Mouse (Mus musculus): ENCODE data around the gene Diablo. TPM values are rescaled to one million over a fixed set of nuclear protein-coding genes. Genes with fewer than 3 reads are reported as not detected.

The Diablo gene
- polyA plus RNA-seq, 1 experiment, result 64.2 TPM

DNA sequence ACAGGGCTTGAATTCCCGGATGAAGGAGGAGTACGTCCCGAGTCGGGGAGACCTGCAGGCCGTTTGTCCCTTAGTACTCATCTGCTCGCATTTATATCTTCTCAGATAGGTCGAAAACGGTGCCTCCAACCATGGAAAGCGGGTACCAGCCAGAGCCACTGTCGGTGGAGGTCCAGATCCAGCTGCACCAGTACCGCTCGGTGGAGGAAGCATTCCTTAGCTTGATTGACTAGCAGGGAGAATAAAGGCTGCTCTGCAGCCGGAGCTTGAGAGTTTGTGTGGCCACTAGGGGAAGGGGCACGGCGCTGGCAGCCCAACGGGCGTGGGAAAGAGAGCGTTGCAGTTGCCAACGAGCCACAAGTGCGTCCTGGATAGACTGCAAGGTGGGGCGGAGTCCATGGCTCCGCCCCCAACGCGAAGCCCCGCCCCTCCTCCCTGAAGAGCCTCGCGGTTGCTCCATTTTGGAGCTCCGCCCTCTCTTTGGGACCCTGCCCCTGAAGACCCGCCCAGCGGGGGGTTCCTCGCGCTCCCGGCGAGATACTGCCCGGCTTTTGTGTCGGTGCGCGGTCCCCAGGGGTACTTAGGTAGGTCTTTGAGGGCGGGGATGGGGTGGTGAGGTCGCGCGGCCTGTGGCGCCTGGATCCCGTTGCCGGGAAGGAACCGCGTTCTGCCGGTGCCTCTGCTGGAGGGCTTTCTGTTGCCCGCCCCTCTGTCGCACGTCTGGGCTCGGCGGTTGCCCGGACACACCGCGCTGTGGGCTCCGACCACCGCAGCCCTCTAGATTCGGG lies 15.8 kb downstream of the Diablo start:
- under 1% methylated on average over 59 of the region's 59 CpGs for WGBS
- H3K27me3 ChIP-seq (replicated peaks; ENCODE audit: control insufficient read depth, insufficient read depth, low read length), result no peaks in the 10 kb centered on the region
- DNase-seq, result peak; percentile 82

DNA sequence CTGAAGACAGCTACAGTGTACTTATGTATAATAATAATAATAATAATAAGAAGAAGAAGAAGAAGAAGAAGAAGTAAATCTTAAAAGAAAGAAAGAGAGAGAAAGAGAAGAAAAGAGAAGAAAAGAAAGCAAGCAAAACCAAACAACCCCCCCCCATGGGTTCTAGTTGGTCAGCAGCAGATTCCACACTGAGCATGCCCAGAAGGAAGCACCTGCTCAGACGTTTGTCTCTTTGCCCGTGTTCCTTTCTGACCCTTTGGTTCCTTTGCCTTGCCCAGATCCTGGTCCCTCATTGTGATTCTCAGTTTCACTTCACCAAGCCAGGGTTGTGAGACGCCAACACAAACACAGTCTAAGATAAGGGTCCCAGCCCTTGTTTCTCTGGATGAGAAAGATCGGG lies 22.0 kb downstream of the Diablo start:
- DNase-seq, result no peak
- Histone ChIP-seq H3K4me1 (ENCODE audit: control insufficient read depth, insufficient read depth, low read length) (no peaks in the 10 kb centered on the region), H3K27me3 (replicated peaks; ENCODE audit: control insufficient read depth, insufficient read depth, low read length) (no peaks in the 10 kb centered on the region), H3K27ac (ENCODE audit: insufficient read depth, low read depth, low read length) (no peak overlapping the region), H3K4me3 (ENCODE audit: insufficient read depth, low read depth, low read length) (no peak overlapping the region), H3K36me3 (ENCODE audit: control insufficient read depth, insufficient read depth, low read length) (no peaks in the 10 kb centered on the region)
- WGBS, result 63% methylated on average over 4 of the region's 4 CpGs
- TF ChIP-seq CTCF (conservative IDR thresholded peaks at IDR 0.05; ENCODE audit: insufficient read depth, insufficient read length, low read depth, low read length) (no peak), POLR2A (IDR thresholded peaks at IDR 0.05; ENCODE audit: low read depth, low read length) (no peak)

More for the DNA sequence above, 15.8 kb downstream of the Diablo start:
- Histone ChIP-seq H3K4me1 (ENCODE audit: control insufficient read depth, insufficient read depth, low read length) (no peaks in the 10 kb centered on the region; the same call in 1 of the 2 replicates), H3K36me3 (ENCODE audit: control insufficient read depth, insufficient read depth, low read length) (no peaks in the 10 kb centered on the region), H3K27ac (ENCODE audit: insufficient read depth, low read depth, low read length) (no peak overlapping the region), H3K4me3 (ENCODE audit: insufficient read depth, low read depth, low read length) (peak overlapping the region; percentile 47)
- no peak for TF ChIP-seq CTCF (conservative IDR thresholded peaks at IDR 0.05; ENCODE audit: insufficient read depth, insufficient read length, low read depth, low read length)
- TF ChIP-seq POLR2A (IDR thresholded peaks at IDR 0.05; ENCODE audit: low read depth, low read length), result no peak

DNA sequence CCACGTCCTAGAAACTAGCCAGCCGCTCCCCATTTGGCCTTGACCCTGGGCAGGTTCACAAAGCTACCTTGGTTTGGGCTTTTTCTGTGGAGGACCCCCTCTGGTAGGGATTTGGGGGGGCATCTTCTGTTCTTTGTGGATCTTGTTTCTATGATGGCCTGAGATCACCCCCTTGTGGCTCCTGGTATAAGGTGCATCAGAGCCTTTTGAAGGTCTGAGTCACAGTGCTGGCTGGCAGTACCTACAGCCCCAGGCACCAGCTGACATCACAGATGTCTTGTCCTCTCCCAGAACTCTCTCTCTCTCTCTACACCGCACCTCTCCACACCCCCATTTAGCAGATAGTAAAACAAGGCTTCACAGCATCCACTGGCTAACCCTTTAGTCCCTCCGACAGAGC lies 24.3 kb downstream of the Diablo start:
- no peaks in the 10 kb centered on the region for H3K4me1 ChIP-seq (ENCODE audit: control insufficient read depth, insufficient read depth, low read length)
- DNase-seq, result peak; percentile 17
- no peaks in the 10 kb centered on the region for H3K36me3 ChIP-seq (ENCODE audit: control insufficient read depth, insufficient read depth, low read length)
- no peak overlapping the region for H3K27ac ChIP-seq (ENCODE audit: insufficient read depth, low read depth, low read length)
- no peak overlapping the region for H3K4me3 ChIP-seq (ENCODE audit: insufficient read depth, low read depth, low read length)
- WGBS, result 51% methylated on average over 4 of the region's 4 CpGs
- TF ChIP-seq CTCF (conservative IDR thresholded peaks at IDR 0.05; ENCODE audit: insufficient read depth, insufficient read length, low read depth, low read length), result peak; percentile 40; the same call in 1 of the 2 replicates
- no peak for TF ChIP-seq POLR2A (IDR thresholded peaks at IDR 0.05; ENCODE audit: low read depth, low read length)
- no peaks in the 10 kb centered on the region for H3K27me3 ChIP-seq (replicated peaks; ENCODE audit: control insufficient read depth, insufficient read depth, low read length)

DNA sequence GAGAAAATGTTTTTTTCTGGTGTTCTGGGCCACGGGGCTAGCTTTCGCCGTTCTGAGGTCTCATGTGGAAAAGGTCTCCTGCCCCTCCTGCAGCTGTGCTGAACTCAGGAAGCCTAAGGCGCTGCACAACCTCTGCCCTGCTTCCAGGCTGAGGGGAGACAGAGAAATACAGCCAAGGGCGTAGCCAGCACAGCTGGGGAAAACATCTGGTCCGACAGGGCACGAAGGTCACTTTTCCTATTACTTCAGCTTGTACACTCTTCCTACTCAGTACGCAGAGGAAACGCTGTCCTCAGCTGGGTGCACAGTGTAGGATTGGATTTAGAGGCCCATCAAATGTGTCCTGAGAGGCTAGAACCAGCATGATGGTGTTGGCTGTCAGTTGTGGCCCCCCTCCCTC lies 34.0 kb downstream of the Diablo start:
- WGBS, result 25% methylated on average over 9 of the region's 9 CpGs
- no peak for DNase-seq

DNA sequence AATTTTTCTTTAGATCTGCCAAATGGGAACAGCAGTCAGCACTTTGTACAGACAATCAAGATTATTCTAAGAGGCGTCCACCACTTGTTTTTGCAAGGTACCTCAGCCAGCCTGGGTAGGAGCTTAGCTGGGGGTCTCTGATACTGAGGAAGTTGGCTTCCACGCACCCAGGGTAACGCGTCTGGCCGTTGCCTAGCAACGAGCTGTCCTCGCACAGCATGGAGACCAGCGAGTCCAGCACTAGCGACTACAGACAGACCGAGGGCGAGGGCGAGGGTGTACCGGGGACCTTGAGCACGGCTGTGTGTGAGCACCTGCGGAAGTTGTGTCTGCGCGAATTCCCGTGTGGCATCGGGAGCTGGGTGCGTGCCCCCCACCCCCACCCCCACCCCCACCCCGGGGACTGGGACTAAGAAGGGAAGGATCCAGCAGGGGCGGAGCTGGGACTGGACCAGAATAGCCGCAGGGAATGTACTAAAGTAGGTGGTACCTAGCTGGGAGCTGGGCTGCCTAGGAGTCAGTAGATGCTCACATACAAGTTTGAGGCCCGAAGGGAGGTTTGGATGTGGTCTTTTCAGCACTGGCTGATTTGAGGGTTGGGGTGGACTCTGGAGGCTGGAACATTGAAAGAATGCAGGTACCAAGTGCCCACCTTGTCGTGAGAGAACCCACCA lies 34.7 kb downstream of the Diablo start, which contains the start of the genes Lrrc43 and Il31:
TSS of gene Lrrc43 (plus strand) at position 194 of the 674 bp plus-strand sequence.
TSS of gene Il31 (minus strand) at position 378 of the 674 bp plus-strand sequence.
- 7% methylated on average over 25 of the region's 25 CpGs for WGBS

More for the DNA sequence above, 34.0 kb downstream of the Diablo start:
- Histone ChIP-seq H3K27me3 (replicated peaks; ENCODE audit: control insufficient read depth, insufficient read depth, low read length) (no peaks in the 10 kb centered on the region), H3K27ac (ENCODE audit: insufficient read depth, low read depth, low read length) (no peak overlapping the region), H3K4me3 (ENCODE audit: insufficient read depth, low read depth, low read length) (no peak overlapping the region), H3K36me3 (ENCODE audit: control insufficient read depth, insufficient read depth, low read length) (no peaks in the 10 kb centered on the region), H3K4me1 (ENCODE audit: control insufficient read depth, insufficient read depth, low read length) (no peaks in the 10 kb centered on the region)
- TF ChIP-seq CTCF (conservative IDR thresholded peaks at IDR 0.05; ENCODE audit: insufficient read depth, insufficient read length, low read depth, low read length) (no peak), POLR2A (IDR thresholded peaks at IDR 0.05; ENCODE audit: low read depth, low read length) (no peak)

DNA sequence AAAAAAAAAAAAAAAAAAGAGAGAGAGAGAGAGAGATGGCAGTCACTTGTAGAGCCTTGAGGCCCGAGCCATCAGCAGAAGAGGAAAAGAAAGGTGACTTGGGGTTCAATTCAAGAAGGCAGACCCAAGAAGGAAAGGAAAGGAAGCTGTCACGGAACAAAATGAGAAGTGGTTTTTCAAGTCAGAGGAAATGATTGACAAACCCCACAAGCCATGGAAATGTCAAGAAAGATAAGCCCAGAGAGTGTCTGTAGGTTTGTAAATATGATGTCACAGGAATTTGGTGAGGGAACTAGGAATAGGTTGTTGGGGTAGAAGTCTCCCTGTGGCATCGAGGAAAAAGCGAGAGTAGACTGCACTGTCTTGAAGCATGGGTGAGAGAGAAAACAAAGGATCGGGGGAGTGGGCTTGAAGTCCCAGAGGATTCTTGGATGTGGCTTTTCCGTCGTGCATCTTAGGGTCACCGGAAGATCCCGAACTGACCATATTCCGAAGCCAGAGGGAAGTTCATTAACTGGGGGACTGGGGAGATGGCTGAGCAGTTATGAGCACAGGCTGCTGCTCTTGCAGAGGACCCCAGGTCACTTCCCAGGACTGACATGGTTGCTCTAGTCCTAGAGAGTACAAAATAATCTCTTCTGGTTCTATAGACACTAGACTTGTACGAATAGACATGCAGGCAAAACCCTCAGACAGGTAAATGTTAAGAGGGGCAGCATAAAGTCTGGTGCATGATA lies 36.1 kb downstream of the Diablo start:
- WGBS, result 84% methylated on average over 11 of the region's 11 CpGs

More for the DNA sequence above, 34.7 kb downstream of the Diablo start, which contains the start of the genes Lrrc43 and Il31:
- TF ChIP-seq POLR2A (IDR thresholded peaks at IDR 0.05; ENCODE audit: low read depth, low read length), result no peak
- no peak for TF ChIP-seq CTCF (conservative IDR thresholded peaks at IDR 0.05; ENCODE audit: insufficient read depth, insufficient read length, low read depth, low read length)
- DNase-seq, result no peak
- H3K4me3 ChIP-seq (ENCODE audit: insufficient read depth, low read depth, low read length), result no peak within 1 kb of the TSS
- H3K36me3 ChIP-seq (ENCODE audit: control insufficient read depth, insufficient read depth, low read length), result no peaks in the 10 kb centered on the region
- no peaks in the 10 kb centered on the region for H3K27me3 ChIP-seq (replicated peaks; ENCODE audit: control insufficient read depth, insufficient read depth, low read length)
- no peaks in the 10 kb centered on the region for H3K4me1 ChIP-seq (ENCODE audit: control insufficient read depth, insufficient read depth, low read length)
- no peak within 1 kb of the TSS for H3K27ac ChIP-seq (ENCODE audit: insufficient read depth, low read depth, low read length)

More for the DNA sequence above, 36.1 kb downstream of the Diablo start:
- no peaks in the 10 kb centered on the region for H3K36me3 ChIP-seq (ENCODE audit: control insufficient read depth, insufficient read depth, low read length)
- H3K4me3 ChIP-seq (ENCODE audit: insufficient read depth, low read depth, low read length), result no peak overlapping the region
- DNase-seq, result no peak
- H3K27me3 ChIP-seq (replicated peaks; ENCODE audit: control insufficient read depth, insufficient read depth, low read length), result no peaks in the 10 kb centered on the region
- no peaks in the 10 kb centered on the region for H3K4me1 ChIP-seq (ENCODE audit: control insufficient read depth, insufficient read depth, low read length)
- TF ChIP-seq CTCF (conservative IDR thresholded peaks at IDR 0.05; ENCODE audit: insufficient read depth, insufficient read length, low read depth, low read length) (no peak), POLR2A (IDR thresholded peaks at IDR 0.05; ENCODE audit: low read depth, low read length) (no peak)
- H3K27ac ChIP-seq (ENCODE audit: insufficient read depth, low read depth, low read length), result no peak overlapping the region

Measured in kidney, adult 2 months (tissue).